Mouse (Mus musculus) CH12.LX (cell line): ENCODE measurements around the gene Camkmt. TPM values are rescaled to one million over a fixed set of nuclear protein-coding genes. Genes with fewer than 3 reads are reported as not detected.

Experiments
- DNase-seq: peaks from one replicate; pipeline ENCODE4 v3.0.0-alpha.2; 2013; ENCODE audit errors: extremely low read depth
- H3K27ac ChIP-seq: 2 replicates; pipeline ENCODE4 v1.5.1; 2012; ENCODE audit warnings: low read depth, mild to moderate bottlenecking, control low read depth, moderate library complexity; ENCODE audit not compliant: insufficient read depth
- H3K27me3 ChIP-seq: replicated peaks from 2 replicates; pipeline ENCODE3; 2012; ENCODE audit warnings: inconsistent platforms
- H3K36me3 ChIP-seq, 2 experiments: replicated peaks in 1 of 2; 2 replicates each; pipeline versions ENCODE3 to v1.6.1; 2012; ENCODE audit warnings: inconsistent platforms in 1 of 2, low read length in 1 of 2, mild to moderate bottlenecking in 1 of 2, mixed read lengths in 1 of 2, moderate library complexity in 1 of 2; ENCODE audit not compliant: control insufficient read depth in 1 of 2, insufficient read depth in 1 of 2
- H3K4me1 ChIP-seq, 2 experiments: 2 replicates each; pipeline ENCODE4 v1.6.1; 2012; ENCODE audit warnings: inconsistent platforms in 1 of 2, moderate library complexity in 1 of 2; ENCODE audit not compliant: insufficient read depth in 2 of 2, control insufficient read depth in 1 of 2
- H3K4me2 ChIP-seq: 2 replicates; pipeline ENCODE4 v1.6.1; 2012; ENCODE audit warnings: low read depth, mild to moderate bottlenecking, control low read depth; ENCODE audit not compliant: poor library complexity, insufficient read depth, severe bottlenecking
- H3K4me3 ChIP-seq, 3 experiments: fragments of 150-350 bp in 1 of 3; sonication (generic) in 1 of 3; replicated peaks in 1 of 3; 2 replicates each; pipeline versions ENCODE3 to v1.5.1; 2011 to 2012; ENCODE audit warnings: low read depth in 2 of 3, low read length in 2 of 3, mild to moderate bottlenecking in 2 of 3, moderate library complexity in 2 of 3, control low read depth in 1 of 3, improper control_type of control experiment in 1 of 3, inconsistent platforms in 1 of 3, mixed read lengths in 1 of 3; ENCODE audit not compliant: poor library complexity in 1 of 3
- H3K79me2 ChIP-seq: replicated peaks from 2 replicates; pipeline ENCODE4 v1.6.1; 2012; ENCODE audit warnings: mild to moderate bottlenecking, moderate library complexity; ENCODE audit not compliant: control insufficient read depth, poor library complexity, insufficient read depth, severe bottlenecking; ENCODE audit errors: extremely low read depth
- H3K9ac ChIP-seq: 2 replicates; pipeline ENCODE4 v1.6.1; 2012; ENCODE audit warnings: low read depth, mild to moderate bottlenecking, control low read depth, moderate library complexity; ENCODE audit not compliant: insufficient read depth
- H3K9me3 ChIP-seq: replicated peaks from 2 replicates; pipeline ENCODE3; 2012; ENCODE audit warnings: low read length, inconsistent platforms, mixed read lengths
- BHLHE40 ChIP-seq: IDR thresholded peaks from 2 replicates; pipeline ENCODE4 v1.6.1; 2011; ENCODE audit warnings: mild to moderate bottlenecking, low read depth, low read length, improper control_type of control experiment
- CHD2 ChIP-seq: IDR thresholded peaks from 2 replicates; pipeline ENCODE4 v1.6.1; 2011; ENCODE audit warnings: low read length, improper control_type of control experiment
- CTCF ChIP-seq, 2 experiments: IDR thresholded peaks in 1 of 2; conservative IDR thresholded peaks in 1 of 2; 2 replicates each; pipeline ENCODE4 v1.5.1; 2011 to 2012; ENCODE audit warnings: low read depth in 2 of 2, low read length in 2 of 2, improper control_type of control experiment in 1 of 2, inconsistent platforms in 1 of 2, mild to moderate bottlenecking in 1 of 2, moderate library complexity in 1 of 2
- GABPA ChIP-seq: IDR thresholded peaks from 2 replicates; pipeline ENCODE4 v1.6.1; 2012; ENCODE audit warnings: low read depth, low read length, improper control_type of control experiment, inconsistent platforms; ENCODE audit not compliant: insufficient replicate concordance
- HCFC1 ChIP-seq: IDR thresholded peaks from 2 replicates; pipeline ENCODE4 v1.6.1; 2012; ENCODE audit warnings: low read depth, mild to moderate bottlenecking, inconsistent platforms, low read length, improper control_type of control experiment
- IRF4 ChIP-seq: IDR thresholded peaks from 2 replicates; pipeline ENCODE4 v1.6.1; 2014; ENCODE audit warnings: low read depth, mild to moderate bottlenecking, inconsistent platforms, low read length, improper control_type of control experiment
- JUND ChIP-seq: conservative IDR thresholded peaks from 2 replicates; pipeline ENCODE4 v1.6.1; 2011; ENCODE audit warnings: low read depth, low read length, improper control_type of control experiment
- KAT2A ChIP-seq: IDR thresholded peaks from 2 replicates; pipeline ENCODE4 v1.6.1; 2012; ENCODE audit warnings: low read length, improper control_type of control experiment, inconsistent platforms; ENCODE audit not compliant: insufficient replicate concordance
- MAFK ChIP-seq: IDR thresholded peaks from 2 replicates; pipeline ENCODE4 v1.6.1; 2011; ENCODE audit warnings: low read length, improper control_type of control experiment; ENCODE audit not compliant: insufficient replicate concordance
- MAZ ChIP-seq: IDR thresholded peaks from 2 replicates; pipeline ENCODE4 v1.6.1; 2012; ENCODE audit warnings: low read depth, mild to moderate bottlenecking, inconsistent platforms, low read length, improper control_type of control experiment, moderate library complexity
- MEF2A ChIP-seq: IDR thresholded peaks from 2 replicates; pipeline ENCODE4 v1.6.1; 2014; ENCODE audit warnings: low read depth, mild to moderate bottlenecking, inconsistent platforms, low read length, improper control_type of control experiment, borderline replicate concordance
- MXI1 ChIP-seq: IDR thresholded peaks from 2 replicates; pipeline ENCODE4 v1.6.1; 2011; ENCODE audit warnings: mild to moderate bottlenecking, low read depth, low read length, improper control_type of control experiment
- NRF1 ChIP-seq: IDR thresholded peaks from 2 replicates; pipeline ENCODE4 v1.6.1; 2014; ENCODE audit warnings: low read depth, mild to moderate bottlenecking, inconsistent platforms, low read length, improper control_type of control experiment, moderate library complexity
- POLR2A ChIP-seq: IDR thresholded peaks from 2 replicates; pipeline ENCODE4 v1.6.1; 2011; ENCODE audit warnings: low read depth, mild to moderate bottlenecking, improper control_type of control experiment, low read length
- RAD21 ChIP-seq: IDR thresholded peaks from 2 replicates; pipeline ENCODE4 v1.6.1; 2011; ENCODE audit warnings: low read depth, mild to moderate bottlenecking, low read length, improper control_type of control experiment, moderate library complexity
- RCOR1 ChIP-seq: conservative IDR thresholded peaks from 2 replicates; pipeline ENCODE4 v1.6.1; 2012; ENCODE audit warnings: low read depth, mild to moderate bottlenecking, inconsistent platforms, low read length, improper control_type of control experiment
- SMC3 ChIP-seq: IDR thresholded peaks from 2 replicates; pipeline ENCODE4 v1.6.1; 2011; ENCODE audit warnings: low read depth, low read length, improper control_type of control experiment
- TBP ChIP-seq: conservative IDR thresholded peaks from 2 replicates; pipeline ENCODE4 v1.6.1; 2011; ENCODE audit warnings: low read depth, low read length, improper control_type of control experiment
- TCF12 ChIP-seq: IDR thresholded peaks from 2 replicates; pipeline ENCODE4 v1.6.1; 2014; ENCODE audit warnings: low read depth, mild to moderate bottlenecking, inconsistent platforms, low read length, improper control_type of control experiment
- UBTF ChIP-seq: IDR thresholded peaks from 2 replicates; pipeline ENCODE4 v1.6.1; 2012; ENCODE audit warnings: low read depth, mild to moderate bottlenecking, inconsistent platforms, low read length, improper control_type of control experiment, moderate library complexity
- USF1 ChIP-seq: IDR thresholded peaks from 2 replicates; pipeline ENCODE4 v1.6.1; 2014; ENCODE audit warnings: low read depth, mild to moderate bottlenecking, inconsistent platforms, low read length, improper control_type of control experiment
- USF2 ChIP-seq: conservative IDR thresholded peaks from 2 replicates; pipeline ENCODE4 v1.6.1; 2011; ENCODE audit warnings: low read depth, low read length, improper control_type of control experiment
- ZC3H11A ChIP-seq: IDR thresholded peaks from 2 replicates; pipeline ENCODE4 v1.6.1; 2012; ENCODE audit warnings: low read depth, mild to moderate bottlenecking, inconsistent platforms, low read length, improper control_type of control experiment
- ZKSCAN1 ChIP-seq: IDR thresholded peaks from 2 replicates; pipeline ENCODE4 v1.6.1; 2012; ENCODE audit warnings: low read depth, inconsistent platforms, low read length, improper control_type of control experiment, borderline replicate concordance
- ZMIZ1 ChIP-seq: IDR thresholded peaks from 2 replicates; pipeline ENCODE4 v1.6.1; 2012; ENCODE audit warnings: low read depth, mild to moderate bottlenecking, inconsistent platforms, low read length, improper control_type of control experiment
- ZNF384 ChIP-seq: IDR thresholded peaks from 2 replicates; pipeline ENCODE4 v1.6.1; 2012; ENCODE audit warnings: low read depth, low read length, improper control_type of control experiment, inconsistent platforms
- dilution Hi-C: fragments of 300-500 bp; cut with MboI; formaldehyde crosslinking; loops from 2 replicates; pipeline ENCODE4 v1.14.3; 2020; ENCODE audit warnings: low sequenced_read_pairs; ENCODE audit not compliant: extremely low pct_unique_long_range_greater_than_20kb, extremely low pct_ligation_motif_present
- in situ Hi-C: fragments of 300-500 bp; cut with MboI; formaldehyde crosslinking; loops from 3 replicates; pipeline ENCODE4 v1.14.3; 2019; ENCODE audit warnings: low sequenced_read_pairs, low pct_ligation_motif_present, low pct_unique_long_range_greater_than_20kb, mixed read lengths
- polyA plus RNA-seq: library from polyadenylated mRNA; unstranded; fragments of >175 nt; gene quantifications from 2 replicates; pipeline ENCODE4 v1.2.1, GENCODE M21; 2012; ENCODE audit warnings: low read depth; ENCODE audit not compliant: insufficient read length
- total RNA-seq, 2 experiments: library from RNA; depleted of rRNA; stranded (reverse); fragments of 300-350 nt in 1 of 2; fragments of >200 nt in 1 of 2; gene quantifications; 2 replicates each; pipeline ENCODE4 v1.2.3; 2012 to 2014

Camkmt gene
- total and polyA plus RNA-seq, 3 experiments = 1.5 to 4.4 (median 1.8) TPM

DNA sequence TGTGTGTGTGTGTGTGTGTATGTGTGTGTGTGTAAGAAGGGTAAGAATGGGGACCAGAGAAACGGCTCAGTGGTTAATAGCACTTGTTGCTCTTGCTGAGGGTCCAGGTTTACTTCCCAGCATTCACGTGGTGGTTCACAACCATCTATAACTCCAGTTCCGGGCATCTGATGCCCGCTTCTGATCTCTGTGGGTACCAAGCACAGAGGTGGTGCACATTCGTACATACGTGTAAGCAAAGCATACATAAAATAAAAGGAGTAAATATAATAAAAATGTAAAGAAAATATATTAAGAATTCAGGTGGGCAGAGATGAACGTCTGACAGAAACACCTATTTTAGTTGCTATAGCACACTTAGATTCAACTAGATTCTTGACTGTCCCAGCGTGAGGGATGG lies 260.9 kb downstream of the Camkmt start:
- Histone ChIP-seq H3K79me2 (no peaks in the 10 kb centered on the region), H3K27me3 (no peaks in the 10 kb centered on the region), H3K9ac (no peak overlapping the region), H3K4me3 (no peak overlapping the region), H3K27ac (no peak overlapping the region), H3K4me2 (no peak overlapping the region), H3K9me3 (no peaks in the 10 kb centered on the region), H3K36me3 (no peaks in the 10 kb centered on the region), H3K4me1 (peaks cover 0 to 9% of the 10 kb centered on the region in 2 experiments; a peak in 2 of 4 replicates)
- TF ChIP-seq TBP = no peak
- no peak for TF ChIP-seq SMC3
- no peak for TF ChIP-seq IRF4
- no peak for TF ChIP-seq RCOR1
- no peak for TF ChIP-seq MEF2A
- no peak for TF ChIP-seq NRF1
- TF ChIP-seq GABPA = no peak
- no peak for TF ChIP-seq KAT2A
- no peak for TF ChIP-seq MXI1
- no peak for TF ChIP-seq HCFC1
- TF ChIP-seq UBTF = no peak
- no peak for TF ChIP-seq ZC3H11A
- TF ChIP-seq POLR2A = no peak
- DNase-seq = no peak
- in situ Hi-C loops (no loop called here), dilution Hi-C loops (no loop called here)

DNA sequence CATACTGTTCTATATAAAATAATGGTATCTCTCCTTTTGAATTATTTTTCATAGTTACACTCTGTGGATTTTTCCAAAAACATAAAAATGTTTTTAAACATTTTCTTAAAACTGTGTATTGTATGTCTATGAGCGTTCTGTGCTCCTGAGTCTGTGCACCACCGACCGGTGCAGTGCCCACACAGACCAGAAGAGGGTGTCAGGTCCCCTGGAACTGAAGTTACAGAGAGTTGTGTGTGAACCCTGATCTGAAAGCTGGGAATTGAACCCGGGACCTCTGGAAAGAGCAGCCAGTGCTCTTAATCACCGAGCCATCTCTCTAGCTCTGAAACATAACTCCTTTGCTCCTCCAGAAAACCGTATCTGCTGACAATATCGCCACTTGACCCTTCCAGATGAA lies 262.4 kb downstream of the Camkmt start:
- H3K27ac ChIP-seq = no peak overlapping the region
- H3K9me3 ChIP-seq = no peaks in the 10 kb centered on the region
- no peak overlapping the region for H3K4me3 ChIP-seq
- no peak for DNase-seq
- no peaks in the 10 kb centered on the region for H3K79me2 ChIP-seq
- peaks cover 0 to 9% of the 10 kb centered on the region in 2 experiments; a peak in 2 of 4 replicates for H3K4me1 ChIP-seq
- no peak overlapping the region for H3K9ac ChIP-seq
- dilution Hi-C loops = no loop called here
- H3K36me3 ChIP-seq = no peaks in the 10 kb centered on the region
- peak; percentile 42 for TF ChIP-seq RAD21
- TF ChIP-seq CHD2 = no peak
- TF ChIP-seq CTCF (conservative IDR thresholded peaks at IDR 0.05 in 1 of 2, IDR thresholded peaks at IDR 0.05 in 1 of 2; ENCODE audit: low read depth in 2 of 2, low read length in 2 of 2) = peak in 1 of 2 experiments; percentile 51; a peak in 2 of 4 replicates
- peak; percentile 43 for TF ChIP-seq SMC3
- H3K4me2 ChIP-seq = no peak overlapping the region
- in situ Hi-C loops = no loop called here
- no peaks in the 10 kb centered on the region for H3K27me3 ChIP-seq

DNA sequence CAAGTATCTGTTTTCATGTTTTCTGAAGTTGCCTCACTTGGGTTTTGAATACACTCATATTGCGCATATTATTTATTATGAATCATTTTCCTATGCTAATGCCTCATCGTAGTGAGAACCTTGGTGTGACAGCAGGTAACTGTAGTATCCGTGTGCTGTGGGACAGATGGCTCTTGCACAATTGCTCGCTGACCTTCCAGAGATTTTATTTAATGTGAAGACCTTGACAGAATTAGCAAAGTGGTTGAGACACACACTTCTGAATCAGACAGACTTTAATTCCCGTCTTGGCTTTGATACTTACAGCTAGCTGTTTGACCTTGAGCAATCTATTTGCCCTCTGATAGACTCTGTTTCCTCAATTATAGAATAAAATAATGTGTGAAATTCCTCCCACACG lies 262.8 kb downstream of the Camkmt start:
- Histone ChIP-seq H3K9ac (no peak overlapping the region), H3K9me3 (no peaks in the 10 kb centered on the region), H3K4me1 (peaks cover 0 to 9% of the 10 kb centered on the region in 2 experiments; a peak in 2 of 4 replicates), H3K4me2 (no peak overlapping the region), H3K4me3 (no peak overlapping the region), H3K36me3 (no peaks in the 10 kb centered on the region), H3K27me3 (no peaks in the 10 kb centered on the region), H3K79me2 (no peaks in the 10 kb centered on the region), H3K27ac (no peak overlapping the region)
- in situ Hi-C loops (no loop called here), dilution Hi-C loops (no loop called here)
- no peak for TF ChIP-seq SMC3
- no peak for TF ChIP-seq ZKSCAN1
- TF ChIP-seq MAFK = no peak
- no peak for TF ChIP-seq TCF12
- TF ChIP-seq USF1 = no peak
- TF ChIP-seq IRF4 = no peak
- no peak for TF ChIP-seq ZMIZ1
- TF ChIP-seq MAZ = no peak
- no peak for TF ChIP-seq CHD2
- TF ChIP-seq ZNF384 = no peak
- no peak for TF ChIP-seq USF2
- TF ChIP-seq BHLHE40 = no peak
- TF ChIP-seq NRF1 = no peak
- no peak for TF ChIP-seq JUND
- no peak for DNase-seq
